Mouse (Mus musculus) hindbrain, embryonic 11.5 days (tissue): Measurements from ENCODE around the gene St6galnac3. TPM values are rescaled to one million over a fixed set of nuclear protein-coding genes. Genes with fewer than 3 reads are reported as not detected.

Experiments used
- ATAC-seq: fragments of 200-750 bp; cut with Nextera tagmentation; 2 replicates; pipeline ENCODE4 v1.8.0; 2017; ENCODE audit warnings: mild to moderate bottlenecking, moderate TSS enrichment, moderate library complexity; ENCODE audit not compliant: low FRiP score
- DNase-seq: peaks from one replicate; pipeline ENCODE4 v3.0.0-alpha.2; 2015; ENCODE audit warnings: low spot score
- H3K27ac ChIP-seq: fragments of 300-500 bp; sonication (generic); 2 replicates; pipeline ENCODE4 v1.5.1; 2014; ENCODE audit warnings: mild to moderate bottlenecking, low read depth, low read length
- H3K27me3 ChIP-seq: fragments of 300-500 bp; sonication (generic); 2 replicates; pipeline ENCODE4 v1.6.1; 2014; ENCODE audit warnings: mild to moderate bottlenecking, low read length, moderate library complexity, mixed read lengths; ENCODE audit not compliant: control insufficient read depth, insufficient read depth
- H3K36me3 ChIP-seq: fragments of 300-500 bp; sonication (generic); 2 replicates; pipeline ENCODE4 v1.6.1; 2014; ENCODE audit warnings: mild to moderate bottlenecking, low read length, moderate library complexity, mixed read lengths; ENCODE audit not compliant: control insufficient read depth, insufficient read depth
- H3K4me1 ChIP-seq: fragments of 300-500 bp; sonication (generic); replicated peaks from 2 replicates; pipeline ENCODE4 v1.6.1; 2014; ENCODE audit warnings: low read length, mixed read lengths; ENCODE audit not compliant: control insufficient read depth, insufficient read depth
- H3K4me2 ChIP-seq: fragments of 300-500 bp; sonication (generic); replicated peaks from 2 replicates; pipeline ENCODE4 v1.6.1; 2014; ENCODE audit warnings: mild to moderate bottlenecking, low read depth, low read length
- H3K4me3 ChIP-seq: fragments of 300-500 bp; sonication (generic); 2 replicates; pipeline ENCODE4 v1.5.1; 2014; ENCODE audit warnings: low read depth, low read length
- H3K9ac ChIP-seq: fragments of 300-500 bp; sonication (generic); 2 replicates; pipeline ENCODE4 v1.6.1; 2014; ENCODE audit warnings: low read depth, low read length
- H3K9me3 ChIP-seq: fragments of 300-500 bp; sonication (generic); 2 replicates; pipeline ENCODE4 v1.6.1; 2016; ENCODE audit warnings: low read length; ENCODE audit not compliant: control insufficient read depth
- WGBS: fragments of 180-500 bp; shearing (Covaris S2); extraction: QIAGEN DNeasy Blood & Tissue Kit; methylation state at CpG from one replicate; pipeline ENCODE4 v1.1.7; 2014; 5-methylcytosine and 5-hydroxymethylcytosine counted together
- polyA plus RNA-seq: library from polyadenylated mRNA; unstranded; fragments of >200 nt; fragmentation: Nextera tagmentation; extraction: Ambion mirVana; gene quantifications from 2 replicates; pipeline ENCODE4 v1.2.1, GENCODE M21; 2014

Gene St6galnac3
- polyA plus RNA-seq, 1 experiment from 2014 or later: 34.8 TPM

DNA sequence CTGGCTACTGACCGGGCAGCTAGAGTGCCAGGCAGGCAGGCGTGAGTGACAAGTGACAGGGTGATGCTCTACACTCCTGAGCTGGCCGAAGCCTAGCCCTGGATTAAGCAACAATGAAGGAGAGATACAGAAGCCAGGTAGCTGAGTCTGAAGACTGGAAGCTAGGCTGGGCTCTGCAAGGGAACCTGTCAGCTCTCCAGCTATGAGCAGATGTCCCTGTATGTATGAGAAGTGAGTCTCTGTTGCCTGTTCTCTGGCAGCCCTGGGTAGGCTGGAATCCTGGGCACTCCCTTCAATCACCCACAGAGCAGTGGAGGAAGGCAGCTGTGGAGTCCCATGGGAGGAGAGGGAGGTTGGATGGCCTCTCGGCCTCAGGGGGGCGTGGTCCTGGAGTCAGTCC, 236.0 kb downstream of the St6galnac3 start:
- ATAC-seq: no peak
- no peak overlapping the region for H3K9ac ChIP-seq
- no peaks in the 10 kb centered on the region for H3K27me3 ChIP-seq
- no peak for DNase-seq
- H3K4me3 ChIP-seq: no peak overlapping the region
- no peaks in the 10 kb centered on the region for H3K36me3 ChIP-seq
- no peaks in the 10 kb centered on the region for H3K4me1 ChIP-seq
- H3K4me2 ChIP-seq: no peak overlapping the region
- H3K9me3 ChIP-seq: no peaks in the 10 kb centered on the region
- no peak overlapping the region for H3K27ac ChIP-seq
- 83% methylated on average over 5 of the region's 5 CpGs for WGBS

DNA sequence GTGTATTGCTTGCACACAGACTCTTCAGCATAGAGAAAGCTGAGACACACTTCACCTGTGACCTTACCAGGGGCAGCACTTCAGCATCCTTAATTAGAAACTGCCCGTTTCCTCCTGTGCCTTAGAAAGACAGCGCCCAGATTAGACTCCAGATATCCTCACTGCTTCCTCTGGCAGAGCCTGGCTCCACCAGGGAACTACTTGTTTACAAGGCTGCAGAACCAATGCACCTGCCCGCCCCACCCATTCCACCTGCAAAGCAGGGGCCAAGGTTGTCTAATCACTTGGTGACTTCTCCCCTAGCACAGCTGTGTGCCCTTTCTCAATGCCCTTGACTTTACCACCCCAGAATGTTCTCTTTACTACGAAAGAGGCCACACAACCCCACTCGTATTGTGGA, 239.8 kb downstream of the St6galnac3 start:
- H3K9me3 ChIP-seq: no peaks in the 10 kb centered on the region

DNA sequence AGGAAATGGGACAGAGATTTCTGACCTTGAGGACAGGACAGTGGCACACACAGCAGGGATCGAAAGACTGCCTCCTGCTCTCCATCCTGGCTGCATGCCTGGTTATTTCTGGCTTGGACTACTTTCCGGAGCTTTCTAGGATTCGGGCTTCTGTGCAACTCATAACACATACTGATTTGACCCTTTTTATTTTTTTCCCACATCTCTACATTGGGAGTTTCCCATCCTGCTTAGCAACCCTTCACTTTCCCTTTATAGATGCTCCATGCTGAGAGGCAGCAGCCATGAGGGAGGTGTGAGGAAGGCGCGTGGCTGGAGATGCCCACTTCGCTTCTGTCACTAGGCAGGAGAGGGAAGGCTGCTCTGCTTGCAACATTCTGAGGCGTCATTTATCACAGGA, 240.3 kb downstream of the St6galnac3 start:
- DNase-seq (no peak), ATAC-seq (no peak)
- H3K36me3 ChIP-seq: no peaks in the 10 kb centered on the region
- no peaks in the 10 kb centered on the region for H3K4me1 ChIP-seq
- 88% methylated on average over 7 of the region's 7 CpGs for WGBS
- H3K4me3 ChIP-seq: no peak overlapping the region
- H3K9me3 ChIP-seq: no peaks in the 10 kb centered on the region
- H3K9ac ChIP-seq: no peak overlapping the region
- no peak overlapping the region for H3K4me2 ChIP-seq
- H3K27ac ChIP-seq: no peak overlapping the region
- no peaks in the 10 kb centered on the region for H3K27me3 ChIP-seq

More for the DNA sequence above, 239.8 kb downstream of the St6galnac3 start:
- DNase-seq: no peak
- no peak overlapping the region for H3K27ac ChIP-seq
- no peaks in the 10 kb centered on the region for H3K4me1 ChIP-seq
- ATAC-seq: no peak
- H3K36me3 ChIP-seq: no peaks in the 10 kb centered on the region
- H3K4me3 ChIP-seq: no peak overlapping the region
- H3K4me2 ChIP-seq: no peak overlapping the region
- WGBS: 88% methylated on average over 5 of the region's 5 CpGs
- no peaks in the 10 kb centered on the region for H3K27me3 ChIP-seq
- no peak overlapping the region for H3K9ac ChIP-seq

DNA sequence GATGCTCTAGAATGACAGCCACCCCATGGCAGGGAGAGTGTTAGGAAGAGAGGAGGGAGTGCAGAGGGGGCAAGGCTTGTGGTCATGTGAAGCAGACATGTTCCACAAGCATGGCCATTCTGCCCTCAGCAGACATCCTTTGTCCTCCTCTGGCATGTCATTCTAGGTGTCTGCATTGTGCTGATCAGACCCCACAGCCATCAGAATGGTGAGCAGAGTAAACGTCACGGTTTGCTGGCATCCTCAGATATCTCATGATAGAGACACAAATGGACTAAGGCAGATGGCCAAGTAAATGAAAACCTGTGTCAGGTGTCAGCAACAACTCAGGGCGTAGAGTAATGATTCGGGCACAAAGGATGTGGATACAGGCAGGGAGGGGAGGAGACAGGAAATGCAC, 241.3 kb downstream of the St6galnac3 start:
- Histone ChIP-seq H3K27me3 (no peaks in the 10 kb centered on the region), H3K36me3 (no peaks in the 10 kb centered on the region), H3K27ac (no peak overlapping the region), H3K4me1 (no peaks in the 10 kb centered on the region), H3K4me3 (no peak overlapping the region), H3K9ac (no peak overlapping the region), H3K4me2 (no peak overlapping the region), H3K9me3 (no peaks in the 10 kb centered on the region)
- ATAC-seq: no peak
- 92% methylated on average over 4 of the region's 4 CpGs for WGBS
- no peak for DNase-seq

DNA sequence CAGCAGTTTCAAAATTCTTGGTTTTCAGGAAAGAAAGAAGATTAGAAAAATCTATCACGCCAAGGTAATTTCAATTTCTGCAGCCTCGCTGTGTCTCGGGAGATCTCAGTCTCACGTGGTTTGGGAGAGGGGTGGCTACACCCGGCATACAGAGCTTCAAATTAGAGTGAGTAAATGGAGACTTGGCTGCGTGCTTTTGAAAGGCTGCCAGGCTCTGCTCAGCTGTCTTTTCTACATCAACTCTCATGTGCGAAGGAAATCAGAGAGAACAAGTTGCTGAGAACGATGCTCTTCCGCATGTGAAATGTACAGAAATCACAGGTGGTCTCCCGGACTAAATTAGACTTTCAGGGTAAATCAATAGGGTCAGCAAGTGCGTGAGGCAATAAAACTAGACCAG, 242.9 kb downstream of the St6galnac3 start:
- no peak overlapping the region for H3K4me3 ChIP-seq
- ATAC-seq (no peak), DNase-seq (no peak)
- H3K4me1 ChIP-seq: no peaks in the 10 kb centered on the region
- H3K4me2 ChIP-seq: no peak overlapping the region
- H3K36me3 ChIP-seq: no peaks in the 10 kb centered on the region
- H3K27me3 ChIP-seq: no peaks in the 10 kb centered on the region
- no peak overlapping the region for H3K27ac ChIP-seq
- H3K9me3 ChIP-seq: no peaks in the 10 kb centered on the region
- H3K9ac ChIP-seq: no peak overlapping the region
- 79% methylated on average over 11 of the region's 11 CpGs for WGBS

DNA sequence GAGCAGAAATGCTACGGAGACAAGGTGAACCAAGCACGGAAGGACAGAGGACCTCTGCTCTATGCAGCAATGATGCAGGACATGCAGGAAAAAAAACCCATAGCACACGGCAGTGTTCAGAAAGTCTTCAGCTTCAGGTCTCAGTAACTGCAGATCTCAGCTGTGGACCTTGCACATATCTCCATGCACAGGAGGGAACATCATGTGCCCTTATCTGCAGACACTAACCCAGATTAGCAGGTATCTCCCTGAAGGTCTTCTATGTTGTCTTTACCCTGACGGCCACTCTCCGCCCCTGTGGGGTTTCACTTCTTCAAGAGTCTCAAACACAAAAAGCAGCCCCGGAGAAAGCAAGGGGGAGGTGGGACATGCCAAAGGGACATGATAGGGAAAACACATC, 244.0 kb downstream of the St6galnac3 start:
- no peak overlapping the region for H3K9ac ChIP-seq
- ATAC-seq (no peak), DNase-seq (no peak)
- no peak overlapping the region for H3K4me3 ChIP-seq
- H3K9me3 ChIP-seq: no peaks in the 10 kb centered on the region
- WGBS: 86% methylated on average over 6 of the region's 6 CpGs
- no peaks in the 10 kb centered on the region for H3K36me3 ChIP-seq
- H3K27me3 ChIP-seq: no peaks in the 10 kb centered on the region
- no peak overlapping the region for H3K4me2 ChIP-seq
- no peaks in the 10 kb centered on the region for H3K4me1 ChIP-seq
- no peak overlapping the region for H3K27ac ChIP-seq

DNA sequence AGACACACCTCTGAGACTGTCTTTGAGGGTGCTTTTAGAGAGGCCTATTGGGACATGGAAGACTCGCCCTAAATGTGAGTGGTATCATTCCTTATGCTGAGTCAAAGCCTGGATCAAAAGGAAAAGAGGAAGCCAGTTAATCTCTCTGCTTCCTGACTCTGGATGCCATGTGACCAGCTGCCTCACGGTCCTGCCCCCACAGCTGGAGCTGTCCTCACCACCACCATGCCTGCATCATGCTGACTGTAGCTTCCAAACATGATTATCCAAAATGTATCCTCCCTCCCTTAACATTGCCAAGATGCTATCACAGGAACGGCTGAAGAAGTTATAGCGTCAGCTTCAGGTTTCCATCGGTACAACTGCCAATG, 244.4 kb downstream of the St6galnac3 start:
- Histone ChIP-seq H3K36me3 (no peaks in the 10 kb centered on the region), H3K27ac (no peak overlapping the region), H3K9me3 (no peaks in the 10 kb centered on the region), H3K4me2 (no peak overlapping the region), H3K27me3 (no peaks in the 10 kb centered on the region), H3K4me3 (no peak overlapping the region), H3K4me1 (no peaks in the 10 kb centered on the region), H3K9ac (no peak overlapping the region)
- ATAC-seq: no peak
- no peak for DNase-seq
- WGBS: 87% methylated on average over 5 of the region's 5 CpGs

DNA sequence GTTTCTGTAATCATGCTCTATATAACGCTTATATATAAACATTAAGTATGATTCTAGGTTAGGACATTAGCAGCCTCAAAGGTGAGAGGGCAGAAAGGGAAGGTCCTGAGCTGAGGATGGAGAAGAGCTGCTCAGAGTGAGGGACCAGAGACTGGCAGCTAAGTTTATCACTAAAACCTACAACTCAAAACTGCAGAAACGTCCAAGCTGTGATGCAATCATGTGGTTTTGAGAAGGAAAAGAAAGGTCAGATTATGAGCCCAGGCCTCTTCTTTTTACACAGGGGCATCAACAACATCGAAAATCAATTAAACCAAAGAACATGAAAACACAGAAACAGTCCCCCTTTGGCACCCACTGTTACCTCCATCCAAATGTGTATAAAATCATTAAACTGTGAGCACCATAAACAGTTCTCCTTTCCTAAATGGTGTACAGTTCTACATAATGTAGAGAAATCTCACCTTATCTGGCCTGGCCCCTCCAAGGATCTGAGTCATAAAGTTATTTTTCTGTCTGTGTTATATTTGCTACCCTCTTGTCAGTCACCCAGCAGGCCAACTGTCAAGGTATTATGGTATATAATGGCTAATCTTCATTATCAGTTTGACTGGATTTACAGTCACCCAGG, 244.9 kb downstream of the St6galnac3 start:
- no peaks in the 10 kb centered on the region for H3K27me3 ChIP-seq
- H3K4me3 ChIP-seq: no peak overlapping the region
- H3K4me2 ChIP-seq: no peak overlapping the region
- no peak overlapping the region for H3K9ac ChIP-seq
- H3K4me1 ChIP-seq: no peaks in the 10 kb centered on the region
- WGBS: 90% methylated on average over 3 of the region's 3 CpGs
- ATAC-seq: no peak
- no peaks in the 10 kb centered on the region for H3K36me3 ChIP-seq
- H3K27ac ChIP-seq: no peak overlapping the region
- H3K9me3 ChIP-seq: no peaks in the 10 kb centered on the region
- DNase-seq: no peak

DNA sequence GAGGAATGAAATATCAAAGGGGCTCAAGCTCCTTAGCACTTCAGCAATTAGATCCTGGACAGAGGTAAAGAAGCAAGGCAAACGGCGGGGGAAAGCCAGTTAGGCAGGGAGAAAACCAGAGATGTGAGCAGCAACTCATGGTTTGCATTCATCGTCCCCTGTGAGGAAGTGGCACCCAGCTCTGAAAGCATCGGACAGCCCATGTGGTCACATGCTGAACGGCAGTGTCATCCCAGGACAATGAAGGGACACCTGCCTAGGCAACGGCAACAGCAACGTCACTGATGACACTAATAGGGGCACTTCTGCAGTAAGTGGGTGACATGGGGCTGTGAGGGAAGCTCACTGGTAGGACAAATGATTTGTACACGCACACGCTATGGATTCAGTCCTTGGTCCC, 249.1 kb downstream of the St6galnac3 start:
- Histone ChIP-seq H3K9ac (no peak overlapping the region), H3K9me3 (no peaks in the 10 kb centered on the region), H3K27me3 (no peaks in the 10 kb centered on the region), H3K27ac (no peak overlapping the region), H3K36me3 (no peaks in the 10 kb centered on the region), H3K4me2 (no peak overlapping the region), H3K4me1 (no peaks in the 10 kb centered on the region), H3K4me3 (no peak overlapping the region)
- WGBS: 95% methylated on average over 9 of the region's 9 CpGs
- no peak for DNase-seq
- ATAC-seq: no peak
